Mouse (Mus musculus) midbrain, embryonic 15.5 days (tissue): ENCODE data around the gene Krtap11-1. TPM values are rescaled to one million over a fixed set of nuclear protein-coding genes. Genes with fewer than 3 reads are reported as not detected.

ENCODE experiments used
- ATAC-seq: fragments of 200-750 bp; cut with Nextera tagmentation; replicated peaks from 2 replicates; pipeline ENCODE4 v1.8.0; 2017; ENCODE audit warnings: moderate TSS enrichment
- H3K27ac ChIP-seq: fragments of 300-500 bp; sonication (generic); 2 replicates; pipeline ENCODE4 v1.5.1; 2015; ENCODE audit warnings: mild to moderate bottlenecking, inconsistent platforms
- H3K27me3 ChIP-seq: fragments of 300-500 bp; sonication (generic); replicated peaks from 2 replicates; pipeline ENCODE4 v1.6.1; 2015; ENCODE audit warnings: inconsistent platforms
- H3K36me3 ChIP-seq: fragments of 300-500 bp; sonication (generic); replicated peaks from 2 replicates; pipeline ENCODE4 v1.6.1; 2015; ENCODE audit warnings: inconsistent platforms
- H3K4me1 ChIP-seq: fragments of 300-500 bp; sonication (generic); 2 replicates; pipeline ENCODE4 v1.6.1; 2015; ENCODE audit warnings: inconsistent platforms
- H3K4me2 ChIP-seq: fragments of 300-500 bp; sonication (generic); 2 replicates; pipeline ENCODE4 v1.6.1; 2015; ENCODE audit warnings: inconsistent platforms, mild to moderate bottlenecking, moderate library complexity
- H3K4me3 ChIP-seq: fragments of 300-500 bp; sonication (generic); 2 replicates; pipeline ENCODE4 v1.5.1; 2015; ENCODE audit warnings: mild to moderate bottlenecking, inconsistent platforms
- H3K9ac ChIP-seq: fragments of 300-500 bp; sonication (generic); 2 replicates; pipeline ENCODE4 v1.6.1; 2015; ENCODE audit warnings: mild to moderate bottlenecking, inconsistent platforms
- H3K9me3 ChIP-seq: fragments of 300-500 bp; sonication (generic); 2 replicates; pipeline ENCODE4 v1.6.1; 2016; ENCODE audit warnings: inconsistent platforms
- WGBS: fragments of 180-500 bp; shearing (Covaris S2); methylation state at CpG from one replicate; pipeline ENCODE4 v1.1.7; 2015; ENCODE audit warnings: mixed read lengths; 5-methylcytosine and 5-hydroxymethylcytosine counted together
- polyA plus RNA-seq: library from polyadenylated mRNA; unstranded; fragments of >200 nt; fragmentation: Nextera tagmentation; extraction: Ambion mirVana; gene quantifications from 2 replicates; pipeline ENCODE4 v1.2.1, GENCODE M21; 2015

Gene Krtap11-1
- polyA plus RNA-seq, result not detected in 2 replicates

DNA sequence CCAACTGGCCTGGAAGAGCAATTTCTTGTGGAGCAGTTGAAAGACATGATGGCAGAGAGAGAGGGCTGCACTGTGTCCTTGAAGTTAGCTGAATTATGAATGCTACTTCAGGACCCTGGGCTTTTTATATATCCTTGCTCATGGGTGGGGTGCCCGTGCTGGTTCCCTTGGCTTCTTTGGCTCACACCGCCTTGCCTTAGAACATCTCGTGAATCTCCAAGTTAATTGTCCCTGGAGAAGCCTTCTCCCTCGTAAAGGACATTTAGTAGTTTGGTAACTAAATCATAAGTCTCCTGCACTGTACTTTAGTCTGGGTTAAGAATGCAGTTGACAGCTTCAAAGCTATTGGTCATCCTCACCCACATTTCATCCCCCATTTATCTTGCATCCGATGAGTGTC lies at the start of gene Krtap11-1:
TSS of gene Krtap11-1 (minus strand) at position 101 of the 400 bp plus-strand sequence.
- H3K36me3 ChIP-seq, result no peaks in the 10 kb centered on the region
- H3K27me3 ChIP-seq, result no peaks in the 10 kb centered on the region
- no peak for ATAC-seq
- no peaks in the 10 kb centered on the region for H3K4me1 ChIP-seq
- H3K4me2 ChIP-seq, result no peak within 1 kb of the TSS
- 93% methylated on average over 5 of the region's 5 CpGs for WGBS
- H3K4me3 ChIP-seq, result no peak within 1 kb of the TSS
- no peak within 1 kb of the TSS for H3K9ac ChIP-seq
- no peak within 1 kb of the TSS for H3K27ac ChIP-seq
- no peaks in the 10 kb centered on the region for H3K9me3 ChIP-seq

DNA sequence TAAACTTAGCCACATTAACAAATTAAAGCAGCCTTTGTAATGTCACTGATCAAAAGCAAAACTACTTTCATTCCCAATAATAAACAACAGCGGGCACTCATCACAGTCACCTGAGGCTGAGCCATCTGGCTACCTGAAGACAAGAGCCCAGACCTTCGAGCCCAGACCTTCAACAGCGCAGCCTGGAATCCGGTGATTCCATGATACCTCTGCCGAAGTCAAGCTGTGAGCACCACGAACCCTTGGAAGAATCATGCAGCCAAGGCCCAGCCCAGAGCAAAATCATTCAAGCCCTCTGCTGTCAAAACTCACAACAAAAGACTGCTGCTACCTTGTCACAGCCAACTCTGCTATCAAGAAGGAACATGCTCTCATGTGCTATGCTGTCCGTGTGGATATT lies 47.2 kb upstream of the Krtap11-1 start:
- H3K9ac ChIP-seq, result no peak overlapping the region
- no peak for ATAC-seq
- H3K4me1 ChIP-seq, result no peaks in the 10 kb centered on the region
- H3K4me2 ChIP-seq, result no peak overlapping the region
- no peak overlapping the region for H3K27ac ChIP-seq
- H3K4me3 ChIP-seq, result no peak overlapping the region
- no peaks in the 10 kb centered on the region for H3K27me3 ChIP-seq
- 92% methylated on average over 7 of the region's 7 CpGs for WGBS
- H3K9me3 ChIP-seq, result no peaks in the 10 kb centered on the region
- H3K36me3 ChIP-seq, result no peaks in the 10 kb centered on the region

DNA sequence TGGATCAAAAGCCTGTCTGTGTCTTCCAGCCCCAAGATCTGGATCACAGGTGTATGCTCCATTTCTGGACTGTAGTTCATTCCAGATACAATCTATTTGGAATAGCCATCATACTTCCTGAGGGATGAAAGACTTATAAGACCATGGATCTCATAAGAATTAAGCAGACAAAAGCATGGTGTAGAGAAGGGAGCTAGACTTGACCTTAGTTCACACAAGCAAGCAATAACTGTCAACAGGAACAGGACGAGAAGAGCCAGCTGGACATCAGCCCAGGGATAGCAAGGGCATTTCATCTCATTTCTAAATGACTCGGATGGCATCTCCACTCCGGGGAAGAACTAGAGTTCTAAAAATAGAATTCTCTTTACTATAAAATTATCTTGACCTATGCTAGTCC lies 46.3 kb upstream of the Krtap11-1 start:
- 75% methylated on average over 3 of the region's 3 CpGs for WGBS
- no peaks in the 10 kb centered on the region for H3K9me3 ChIP-seq
- H3K9ac ChIP-seq, result no peak overlapping the region
- H3K4me1 ChIP-seq, result no peaks in the 10 kb centered on the region
- H3K4me3 ChIP-seq, result no peak overlapping the region
- H3K27ac ChIP-seq, result no peak overlapping the region
- H3K36me3 ChIP-seq, result no peaks in the 10 kb centered on the region
- no peaks in the 10 kb centered on the region for H3K27me3 ChIP-seq
- H3K4me2 ChIP-seq, result no peak overlapping the region
- no peak for ATAC-seq

DNA sequence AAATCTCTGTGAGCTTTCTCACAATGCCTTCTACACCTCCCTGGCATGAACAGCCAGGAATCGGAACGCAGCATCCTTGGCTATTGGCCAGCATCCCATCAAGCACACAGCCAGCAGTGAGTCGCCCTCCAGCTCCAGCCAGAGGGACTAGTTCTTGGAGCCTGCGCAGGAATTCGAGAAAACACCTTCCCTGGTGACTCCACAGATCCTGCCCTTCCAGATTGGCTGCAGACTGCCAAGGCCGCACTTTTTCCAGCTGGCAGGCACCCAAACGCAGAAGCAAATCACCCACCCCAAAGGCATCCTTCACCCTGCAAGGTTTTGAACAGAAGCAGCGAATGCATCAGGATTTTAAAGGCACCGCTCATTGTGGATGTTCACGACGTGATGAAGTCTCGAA lies 42.7 kb upstream of the Krtap11-1 start:
- WGBS, result 73% methylated on average over 12 of the region's 12 CpGs
- Histone ChIP-seq H3K4me1 (no peaks in the 10 kb centered on the region), H3K27ac (no peak overlapping the region), H3K27me3 (no peaks in the 10 kb centered on the region), H3K9ac (no peak overlapping the region), H3K36me3 (no peaks in the 10 kb centered on the region), H3K4me3 (no peak overlapping the region), H3K9me3 (no peaks in the 10 kb centered on the region), H3K4me2 (no peak overlapping the region)
- ATAC-seq, result no peak

DNA sequence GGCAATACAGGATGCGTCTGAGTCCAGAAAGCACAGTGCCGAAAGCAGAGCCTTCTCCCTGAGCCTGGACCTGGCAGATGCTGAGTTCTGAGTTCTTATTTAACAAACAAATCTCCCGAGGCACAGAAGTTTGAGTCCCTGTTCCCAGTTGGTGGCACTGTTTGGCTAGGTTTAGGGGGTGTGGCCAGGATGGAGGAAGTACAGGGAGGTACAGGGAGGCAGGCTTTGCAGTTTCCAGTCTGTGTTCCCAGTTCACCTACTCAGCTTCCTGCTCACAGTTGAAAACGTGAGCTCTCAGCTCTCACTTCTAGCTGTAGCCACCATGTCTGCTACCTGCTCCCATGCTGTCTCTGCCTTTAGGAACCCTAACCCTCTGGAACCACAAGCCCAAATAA lies 37.8 kb upstream of the Krtap11-1 start:
- Histone ChIP-seq H3K9me3 (no peaks in the 10 kb centered on the region), H3K9ac (no peak overlapping the region), H3K36me3 (no peaks in the 10 kb centered on the region), H3K4me1 (no peaks in the 10 kb centered on the region), H3K4me2 (no peak overlapping the region), H3K27ac (no peak overlapping the region), H3K4me3 (no peak overlapping the region), H3K27me3 (no peaks in the 10 kb centered on the region)
- 82% methylated on average over 4 of the region's 4 CpGs for WGBS
- no peak for ATAC-seq

DNA sequence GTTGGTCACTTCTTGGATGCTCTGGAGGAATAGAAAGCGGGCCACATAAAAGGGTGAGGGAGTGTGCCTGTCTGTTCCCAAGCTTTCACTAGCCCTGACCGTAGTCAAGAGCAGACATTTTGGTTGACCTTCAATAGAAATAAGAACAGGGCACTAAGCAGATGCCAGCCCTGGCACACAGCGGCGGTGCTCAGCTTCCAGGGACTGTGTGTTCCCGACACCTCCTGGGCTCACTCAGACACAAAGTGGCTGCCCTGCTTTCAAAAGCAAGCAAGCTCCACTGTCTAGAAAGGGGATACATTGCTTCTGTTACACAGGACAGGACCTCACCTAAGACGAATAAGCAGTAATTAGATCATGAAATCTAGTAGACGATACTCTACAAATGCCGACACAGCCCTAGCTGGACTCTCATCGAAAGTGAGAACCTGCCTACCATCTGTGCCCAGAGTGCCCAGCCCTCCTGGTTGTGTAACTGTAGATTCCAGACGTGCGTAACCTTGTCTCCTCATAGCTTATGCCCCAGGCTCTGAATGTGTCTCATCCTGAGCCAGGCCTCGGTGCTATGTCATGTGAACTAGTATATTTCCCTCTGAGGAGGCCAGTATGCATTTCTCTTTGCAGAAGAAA lies 37.3 kb upstream of the Krtap11-1 start:
- Histone ChIP-seq H3K4me3 (no peak overlapping the region), H3K9me3 (no peaks in the 10 kb centered on the region), H3K4me1 (no peaks in the 10 kb centered on the region), H3K9ac (no peak overlapping the region), H3K27me3 (no peaks in the 10 kb centered on the region), H3K27ac (no peak overlapping the region), H3K4me2 (no peak overlapping the region), H3K36me3 (no peaks in the 10 kb centered on the region)
- no peak for ATAC-seq
- WGBS, result 94% methylated on average over 12 of the region's 12 CpGs

DNA sequence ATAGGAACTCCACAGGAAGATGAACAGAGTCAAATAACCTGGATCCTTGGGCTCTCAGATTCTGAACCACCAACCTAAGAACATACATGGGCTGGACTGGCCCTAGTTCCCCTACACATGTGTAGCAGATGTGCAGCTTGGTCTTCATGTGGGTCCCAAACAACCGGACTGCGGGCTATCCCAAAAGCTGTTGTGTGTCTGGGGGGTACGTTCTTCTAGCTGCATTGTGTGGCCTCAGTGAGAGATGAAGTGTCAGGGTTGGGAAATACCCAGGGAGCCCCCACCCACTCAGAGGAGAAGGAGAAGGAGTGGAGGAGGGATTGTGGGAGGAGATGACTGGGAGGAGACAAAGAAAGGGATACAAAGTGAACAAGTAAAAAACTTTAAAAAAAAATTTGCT lies 36.0 kb upstream of the Krtap11-1 start:
- Histone ChIP-seq H3K27me3 (no peaks in the 10 kb centered on the region), H3K9me3 (no peaks in the 10 kb centered on the region), H3K27ac (no peak overlapping the region), H3K36me3 (no peaks in the 10 kb centered on the region), H3K4me2 (no peak overlapping the region), H3K9ac (no peak overlapping the region), H3K4me1 (no peaks in the 10 kb centered on the region), H3K4me3 (no peak overlapping the region)
- WGBS, result 92% methylated on average over 3 of the region's 3 CpGs
- ATAC-seq, result no peak

DNA sequence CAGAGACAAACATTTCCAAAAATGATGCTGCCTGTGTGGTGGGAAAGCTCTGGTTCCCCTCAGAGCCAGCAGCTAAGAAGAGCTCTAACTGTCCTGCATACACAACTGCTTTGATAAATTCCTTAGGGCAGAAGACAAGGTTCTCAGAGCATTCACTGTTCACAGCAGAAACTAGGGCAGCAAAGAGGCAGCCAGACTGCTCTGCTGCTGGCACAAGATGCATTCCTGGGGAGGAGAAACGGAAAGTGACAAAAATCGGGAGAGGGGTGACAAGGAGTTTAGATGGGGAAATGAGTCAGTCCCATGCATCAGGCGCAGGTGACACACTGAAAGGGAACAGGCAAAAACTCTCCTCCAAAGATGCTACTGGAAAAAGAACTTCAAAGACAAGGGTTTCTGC lies 16.2 kb upstream of the Krtap11-1 start:
- no peaks in the 10 kb centered on the region for H3K9me3 ChIP-seq
- no peak for ATAC-seq
- no peaks in the 10 kb centered on the region for H3K36me3 ChIP-seq
- no peak overlapping the region for H3K9ac ChIP-seq
- peaks cover 9% of the 10 kb centered on the region; the same call in 1 of the 2 replicates for H3K4me1 ChIP-seq
- H3K27me3 ChIP-seq, result no peaks in the 10 kb centered on the region
- H3K27ac ChIP-seq, result no peak overlapping the region
- no peak overlapping the region for H3K4me3 ChIP-seq
- WGBS, result 73% methylated on average over 3 of the region's 3 CpGs
- H3K4me2 ChIP-seq, result no peak overlapping the region

DNA sequence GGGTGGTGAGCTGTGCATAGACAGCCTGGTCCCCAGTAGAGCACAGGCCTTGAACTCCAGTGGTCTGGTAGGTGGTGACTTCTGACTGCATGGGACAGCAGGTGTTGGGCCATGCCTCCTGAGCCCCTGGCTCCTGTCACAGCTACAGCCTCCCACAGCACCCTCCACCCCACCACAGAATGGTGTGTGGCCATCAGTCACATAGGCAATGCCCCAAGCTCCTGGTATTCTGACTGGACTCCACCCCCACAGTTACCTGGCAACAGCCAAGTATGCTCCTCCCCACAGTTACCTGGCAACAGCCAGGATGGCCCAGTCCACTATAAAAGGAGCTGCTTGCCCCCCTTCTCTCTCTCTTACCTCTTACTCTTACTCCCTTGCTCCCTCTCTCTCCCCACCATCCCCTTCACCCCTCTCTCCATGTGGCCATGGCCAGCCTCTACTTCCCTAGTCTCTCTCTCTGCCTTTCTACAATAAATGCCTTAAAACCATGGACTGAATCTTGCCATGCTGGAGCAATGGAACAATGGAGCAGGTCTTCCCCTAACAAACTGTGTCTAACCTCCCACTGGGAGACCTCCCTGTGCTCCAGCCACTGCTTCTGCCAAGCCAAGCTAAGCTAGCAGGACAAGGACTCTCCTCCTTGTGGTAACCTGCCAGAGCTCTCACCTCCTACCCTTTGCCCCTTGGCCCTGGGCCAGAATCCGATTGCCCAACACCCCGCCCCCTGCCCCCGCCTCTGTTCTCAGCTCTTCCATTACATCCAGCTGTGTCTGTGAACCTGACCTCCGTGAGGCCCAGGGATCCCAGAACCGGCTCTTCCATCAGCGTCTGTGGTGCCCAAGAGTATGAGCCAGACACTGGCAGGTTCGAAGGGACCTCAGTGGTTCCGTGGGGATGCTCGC lies 14.9 kb upstream of the Krtap11-1 start:
- H3K4me2 ChIP-seq, result no peak overlapping the region
- H3K27ac ChIP-seq, result no peak overlapping the region
- H3K9me3 ChIP-seq, result no peaks in the 10 kb centered on the region
- H3K36me3 ChIP-seq, result no peaks in the 10 kb centered on the region
- H3K27me3 ChIP-seq, result no peaks in the 10 kb centered on the region
- no peak overlapping the region for H3K9ac ChIP-seq
- 72% methylated on average over 9 of the region's 9 CpGs for WGBS
- 0 out of 2 replicates have a peak, but pooled peaks have one; percentile 27 for ATAC-seq
- H3K4me1 ChIP-seq, result peaks cover 9% of the 10 kb centered on the region; the same call in 1 of the 2 replicates
- H3K4me3 ChIP-seq, result no peak overlapping the region

DNA sequence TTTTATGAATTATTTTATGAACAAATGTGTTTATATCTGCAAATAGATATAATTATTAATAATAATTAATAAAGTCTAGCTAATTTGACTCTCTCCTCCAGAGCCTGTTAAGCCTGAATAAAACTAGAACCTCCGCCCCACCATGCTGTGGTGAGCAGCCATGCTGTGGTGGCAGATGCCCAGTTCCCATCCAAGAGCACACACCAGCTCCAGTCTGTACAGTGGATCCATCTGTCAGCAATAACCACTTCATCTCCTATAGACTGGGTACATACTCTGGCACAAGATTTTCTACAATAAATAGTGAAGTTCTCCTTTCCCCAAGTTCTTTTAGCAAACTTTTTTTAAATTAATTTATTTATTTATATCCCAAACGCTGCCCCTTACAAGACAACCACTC lies 10.7 kb upstream of the Krtap11-1 start:
- ATAC-seq, result no peak
- Histone ChIP-seq H3K4me3 (no peak overlapping the region), H3K36me3 (no peaks in the 10 kb centered on the region), H3K4me1 (peaks cover under 1% of the 10 kb centered on the region; the same call in 1 of the 2 replicates), H3K4me2 (no peak overlapping the region), H3K27me3 (no peaks in the 10 kb centered on the region), H3K9ac (no peak overlapping the region), H3K27ac (no peak overlapping the region), H3K9me3 (no peaks in the 10 kb centered on the region)
- 88% methylated on average over 2 of the region's 2 CpGs for WGBS

DNA sequence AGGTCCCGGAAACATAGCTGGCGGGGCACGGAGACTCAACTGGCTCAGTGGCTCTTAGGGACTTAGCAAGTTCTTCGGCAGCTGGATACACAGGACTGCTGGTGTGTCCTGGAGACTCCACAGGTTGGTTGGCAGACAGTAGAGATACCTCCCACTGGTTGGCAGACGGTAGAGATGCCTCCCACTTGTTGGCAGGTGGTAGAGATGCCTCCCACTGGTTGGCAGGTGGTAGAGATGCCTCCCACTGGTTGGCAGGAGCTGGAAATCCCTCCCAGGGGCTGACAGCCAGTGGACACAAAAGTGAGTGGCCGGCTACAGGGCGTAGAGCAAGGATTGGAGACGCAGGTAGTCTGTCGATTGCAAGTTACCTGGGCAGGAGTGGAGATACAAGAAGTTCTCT lies 467 bp downstream of the Krtap11-1 start:
- ATAC-seq, result no peak
- no peaks in the 10 kb centered on the region for H3K27me3 ChIP-seq
- no peak overlapping the region for H3K4me2 ChIP-seq
- no peaks in the 10 kb centered on the region for H3K36me3 ChIP-seq
- H3K27ac ChIP-seq, result no peak overlapping the region
- WGBS, result 92% methylated on average over 9 of the region's 9 CpGs
- H3K9ac ChIP-seq, result no peak overlapping the region
- H3K4me3 ChIP-seq, result no peak overlapping the region
- no peaks in the 10 kb centered on the region for H3K9me3 ChIP-seq
- H3K4me1 ChIP-seq, result no peaks in the 10 kb centered on the region

DNA sequence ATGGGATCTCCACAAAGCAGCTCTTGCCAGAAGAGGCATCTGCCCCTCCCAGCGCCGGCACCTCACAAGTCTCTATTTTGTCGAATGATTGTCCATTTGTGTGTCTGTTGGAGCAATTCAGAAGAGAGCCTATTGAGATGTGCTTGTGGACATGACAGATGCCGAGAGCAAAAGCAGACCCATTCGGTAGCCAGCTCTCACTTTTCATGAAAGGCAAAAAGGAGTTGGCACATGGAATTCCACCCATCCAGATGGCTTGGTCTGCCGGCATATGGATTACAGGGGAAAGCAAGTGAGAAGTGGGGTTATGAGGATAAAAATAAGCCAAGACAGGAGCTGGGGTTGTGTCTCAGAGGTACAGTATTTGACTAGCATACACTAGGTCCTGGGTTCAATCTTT lies 1.8 kb downstream of the Krtap11-1 start:
- Histone ChIP-seq H3K27ac (no peak overlapping the region), H3K9ac (no peak overlapping the region), H3K36me3 (no peaks in the 10 kb centered on the region), H3K4me1 (no peaks in the 10 kb centered on the region), H3K27me3 (no peaks in the 10 kb centered on the region), H3K4me3 (no peak overlapping the region), H3K4me2 (no peak overlapping the region), H3K9me3 (no peaks in the 10 kb centered on the region)
- 79% methylated on average over 6 of the region's 6 CpGs for WGBS
- ATAC-seq, result no peak

DNA sequence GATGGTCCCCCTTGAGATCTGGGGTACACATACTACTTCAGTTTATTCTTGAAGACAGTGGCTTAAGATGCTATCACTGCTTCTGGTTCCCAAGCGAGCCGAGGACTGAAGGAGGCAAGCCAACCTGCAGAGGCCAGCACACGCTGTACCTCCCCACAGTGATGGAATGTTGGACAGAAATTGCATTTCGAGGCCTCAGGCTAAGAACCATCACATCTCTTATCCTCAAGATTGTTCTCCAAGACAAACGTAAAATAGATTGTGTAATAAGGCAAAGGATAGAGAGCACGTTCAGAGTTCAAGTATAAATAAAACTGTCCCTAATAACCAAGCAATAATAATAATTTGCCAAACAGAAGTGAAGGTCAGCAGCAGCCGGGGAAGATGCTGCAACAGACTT lies 2.8 kb downstream of the Krtap11-1 start:
- Histone ChIP-seq H3K9ac (no peak overlapping the region), H3K4me1 (no peaks in the 10 kb centered on the region), H3K27me3 (no peaks in the 10 kb centered on the region), H3K27ac (no peak overlapping the region), H3K9me3 (no peaks in the 10 kb centered on the region), H3K36me3 (no peaks in the 10 kb centered on the region), H3K4me3 (no peak overlapping the region), H3K4me2 (no peak overlapping the region)
- no peak for ATAC-seq
- WGBS, result 88% methylated on average over 7 of the region's 7 CpGs
